Mouse (Mus musculus): ENCODE data around the gene Gm525. TPM values are rescaled to one million over a fixed set of nuclear protein-coding genes. Genes with fewer than 3 reads are reported as not detected.
"Not testable (repeated sequence)": the region's sequence is repeated elsewhere in the genome, so short reads cannot be mapped to it uniquely, and the experiment has no call there.

The Gm525 gene
- polyA plus RNA-seq, 1 experiment from 2014 or later, result 1.2 TPM

GRCm38 (mm10) chr11:89035552-89035951 lies 38.1 kb upstream of the Gm525 start:
- no peak overlapping the region for H3K27ac ChIP-seq (replicated peaks; ENCODE audit: low read depth, low read length)
- WGBS, result 82% methylated on average over 3 of the region's 3 CpGs
- DNase-seq (ENCODE audit: low spot score) (no peak), ATAC-seq (ENCODE audit: low read depth) (no peak)
- H3K4me2 ChIP-seq (ENCODE audit: low read depth, low read length), result no peak overlapping the region
- H3K4me1 ChIP-seq (ENCODE audit: control insufficient read depth, insufficient read depth, low read length), result no peaks in the 10 kb centered on the region
- H3K27me3 ChIP-seq (replicated peaks; ENCODE audit: control insufficient read depth, insufficient read depth, low read length), result no peaks in the 10 kb centered on the region
- H3K9me3 ChIP-seq (ENCODE audit: control insufficient read depth, low read length), result no peaks in the 10 kb centered on the region
- no peak overlapping the region for H3K9ac ChIP-seq (ENCODE audit: low read depth, low read length)
- no peak overlapping the region for H3K4me3 ChIP-seq (ENCODE audit: low read depth, low read length)
- peaks cover 22% of the 10 kb centered on the region for H3K36me3 ChIP-seq (ENCODE audit: control insufficient read depth, insufficient read depth, low read length)

- no peaks in the 10 kb centered on the region for H3K4me1 ChIP-seq (ENCODE audit: control insufficient read depth, insufficient read depth, low read length)
- no peak overlapping the region for H3K9ac ChIP-seq (ENCODE audit: low read depth, low read length)
- H3K9me3 ChIP-seq (ENCODE audit: control insufficient read depth, low read length), result no peaks in the 10 kb centered on the region
- ATAC-seq (ENCODE audit: low read depth) (no peak), DNase-seq (ENCODE audit: low spot score) (no peak)
- H3K36me3 ChIP-seq (ENCODE audit: control insufficient read depth, insufficient read depth, low read length), result peaks cover 51% of the 10 kb centered on the region
- no peak overlapping the region for H3K4me2 ChIP-seq (ENCODE audit: low read depth, low read length)
- no peaks in the 10 kb centered on the region for H3K27me3 ChIP-seq (replicated peaks; ENCODE audit: control insufficient read depth, insufficient read depth, low read length)
- H3K27ac ChIP-seq (replicated peaks; ENCODE audit: low read depth, low read length), result no peak overlapping the region
- H3K4me3 ChIP-seq (ENCODE audit: low read depth, low read length), result no peak overlapping the region
- 87% methylated on average over 6 of the region's 6 CpGs for WGBS
Measured at GRCm38 (mm10) chr11:89038496-89038895, 35.1 kb upstream of the Gm525 start.

- Histone ChIP-seq H3K4me2 (ENCODE audit: low read depth, low read length) (no peak overlapping the region), H3K4me3 (ENCODE audit: low read depth, low read length) (no peak overlapping the region), H3K9me3 (ENCODE audit: control insufficient read depth, low read length) (no peaks in the 10 kb centered on the region), H3K36me3 (ENCODE audit: control insufficient read depth, insufficient read depth, low read length) (peaks cover 58% of the 10 kb centered on the region), H3K4me1 (ENCODE audit: control insufficient read depth, insufficient read depth, low read length) (no peaks in the 10 kb centered on the region), H3K27me3 (replicated peaks; ENCODE audit: control insufficient read depth, insufficient read depth, low read length) (no peaks in the 10 kb centered on the region), H3K9ac (ENCODE audit: low read depth, low read length) (no peak overlapping the region), H3K27ac (replicated peaks; ENCODE audit: low read depth, low read length) (no peak overlapping the region)
- ATAC-seq (ENCODE audit: low read depth) (no peak), DNase-seq (ENCODE audit: low spot score) (peak; percentile 33)
- 36% methylated on average over 3 of the region's 3 CpGs for WGBS
Measured at GRCm38 (mm10) chr11:89039325-89039724, 34.3 kb upstream of the Gm525 start.

- not testable (repeated sequence) for H3K9ac ChIP-seq (ENCODE audit: low read depth, low read length); H3K4me2 ChIP-seq (ENCODE audit: low read depth, low read length); H3K9me3 ChIP-seq (ENCODE audit: control insufficient read depth, low read length); H3K27ac ChIP-seq (replicated peaks; ENCODE audit: low read depth, low read length); H3K4me1 ChIP-seq (ENCODE audit: control insufficient read depth, insufficient read depth, low read length); H3K4me3 ChIP-seq (ENCODE audit: low read depth, low read length); DNase-seq (ENCODE audit: low spot score); ATAC-seq (ENCODE audit: low read depth); H3K27me3 ChIP-seq (replicated peaks; ENCODE audit: control insufficient read depth, insufficient read depth, low read length)
- 85% methylated on average over 6 of the region's 7 CpGs for WGBS
- H3K36me3 ChIP-seq (ENCODE audit: control insufficient read depth, insufficient read depth, low read length), result peaks cover 75% of the 10 kb centered on the region
Measured at GRCm38 (mm10) chr11:89041073-89041472, 32.6 kb upstream of the Gm525 start.

- Histone ChIP-seq H3K27ac (replicated peaks; ENCODE audit: low read depth, low read length) (no peak overlapping the region), H3K4me1 (ENCODE audit: control insufficient read depth, insufficient read depth, low read length) (no peaks in the 10 kb centered on the region), H3K27me3 (replicated peaks; ENCODE audit: control insufficient read depth, insufficient read depth, low read length) (no peaks in the 10 kb centered on the region), H3K4me3 (ENCODE audit: low read depth, low read length) (no peak overlapping the region), H3K36me3 (ENCODE audit: control insufficient read depth, insufficient read depth, low read length) (peaks cover 92% of the 10 kb centered on the region), H3K4me2 (ENCODE audit: low read depth, low read length) (no peak overlapping the region), H3K9me3 (ENCODE audit: control insufficient read depth, low read length) (0 out of 2 replicates have a peak, but pooled peaks cover 5% of the 10 kb centered on the region), H3K9ac (ENCODE audit: low read depth, low read length) (no peak overlapping the region)
- 86% methylated on average over 7 of the region's 7 CpGs for WGBS
- DNase-seq (ENCODE audit: low spot score), result no peak
- ATAC-seq (ENCODE audit: low read depth), result no peak
Measured at GRCm38 (mm10) chr11:89043046-89043445, 30.6 kb upstream of the Gm525 start.

- 97% methylated on average over 3 of the region's 3 CpGs for WGBS
- not testable (repeated sequence) for H3K27ac ChIP-seq (replicated peaks; ENCODE audit: low read depth, low read length); H3K9me3 ChIP-seq (ENCODE audit: control insufficient read depth, low read length); H3K4me2 ChIP-seq (ENCODE audit: low read depth, low read length); DNase-seq (ENCODE audit: low spot score); H3K9ac ChIP-seq (ENCODE audit: low read depth, low read length); ATAC-seq (ENCODE audit: low read depth); H3K27me3 ChIP-seq (replicated peaks; ENCODE audit: control insufficient read depth, insufficient read depth, low read length); H3K4me1 ChIP-seq (ENCODE audit: control insufficient read depth, insufficient read depth, low read length); H3K4me3 ChIP-seq (ENCODE audit: low read depth, low read length)
- H3K36me3 ChIP-seq (ENCODE audit: control insufficient read depth, insufficient read depth, low read length), result peaks cover 85% of the 10 kb centered on the region
Measured at GRCm38 (mm10) chr11:89045501-89045900, 28.1 kb upstream of the Gm525 start.

- no peak overlapping the region for H3K9ac ChIP-seq (ENCODE audit: low read depth, low read length)
- ATAC-seq (ENCODE audit: low read depth) (no peak), DNase-seq (ENCODE audit: low spot score) (no peak)
- 90% methylated on average over 3 of the region's 3 CpGs for WGBS
- H3K27ac ChIP-seq (replicated peaks; ENCODE audit: low read depth, low read length), result no peak overlapping the region
- H3K27me3 ChIP-seq (replicated peaks; ENCODE audit: control insufficient read depth, insufficient read depth, low read length), result no peaks in the 10 kb centered on the region
- H3K36me3 ChIP-seq (ENCODE audit: control insufficient read depth, insufficient read depth, low read length), result peaks cover 84% of the 10 kb centered on the region
- no peak overlapping the region for H3K4me3 ChIP-seq (ENCODE audit: low read depth, low read length)
- H3K4me2 ChIP-seq (ENCODE audit: low read depth, low read length), result no peak overlapping the region
- no peaks in the 10 kb centered on the region for H3K4me1 ChIP-seq (ENCODE audit: control insufficient read depth, insufficient read depth, low read length)
- 0 out of 2 replicates have a peak, but pooled peaks cover 5% of the 10 kb centered on the region for H3K9me3 ChIP-seq (ENCODE audit: control insufficient read depth, low read length)
Measured at GRCm38 (mm10) chr11:89046021-89046420, 27.6 kb upstream of the Gm525 start.

- WGBS, result 92% methylated on average over 6 of the region's 6 CpGs
Measured at GRCm38 (mm10) chr11:89051767-89052166, 21.9 kb upstream of the Gm525 start.

GRCm38 (mm10) chr11:89055931-89056690 lies 17.5 kb upstream of the Gm525 start:
- WGBS, result 83% methylated on average over 13 of the region's 13 CpGs
- ATAC-seq (ENCODE audit: low read depth) (no peak), DNase-seq (ENCODE audit: low spot score) (no peak)
- Histone ChIP-seq H3K4me2 (ENCODE audit: low read depth, low read length) (no peak overlapping the region), H3K9ac (ENCODE audit: low read depth, low read length) (no peak overlapping the region), H3K9me3 (ENCODE audit: control insufficient read depth, low read length) (no peaks in the 10 kb centered on the region), H3K4me3 (ENCODE audit: low read depth, low read length) (no peak overlapping the region), H3K27me3 (replicated peaks; ENCODE audit: control insufficient read depth, insufficient read depth, low read length) (no peaks in the 10 kb centered on the region), H3K36me3 (ENCODE audit: control insufficient read depth, insufficient read depth, low read length) (peaks cover 22% of the 10 kb centered on the region), H3K27ac (replicated peaks; ENCODE audit: low read depth, low read length) (no peak overlapping the region), H3K4me1 (ENCODE audit: control insufficient read depth, insufficient read depth, low read length) (peaks cover 13% of the 10 kb centered on the region)

More at GRCm38 (mm10) chr11:89051767-89052166, 21.9 kb upstream of the Gm525 start:
- no peaks in the 10 kb centered on the region for H3K27me3 ChIP-seq (replicated peaks; ENCODE audit: control insufficient read depth, insufficient read depth, low read length)
- no peak overlapping the region for H3K27ac ChIP-seq (replicated peaks; ENCODE audit: low read depth, low read length)
- H3K4me3 ChIP-seq (ENCODE audit: low read depth, low read length), result no peak overlapping the region
- H3K9ac ChIP-seq (ENCODE audit: low read depth, low read length), result no peak overlapping the region
- no peaks in the 10 kb centered on the region for H3K4me1 ChIP-seq (ENCODE audit: control insufficient read depth, insufficient read depth, low read length)
- DNase-seq (ENCODE audit: low spot score), result no peak
- no peak overlapping the region for H3K4me2 ChIP-seq (ENCODE audit: low read depth, low read length)
- peaks cover 52% of the 10 kb centered on the region for H3K36me3 ChIP-seq (ENCODE audit: control insufficient read depth, insufficient read depth, low read length)
- no peaks in the 10 kb centered on the region for H3K9me3 ChIP-seq (ENCODE audit: control insufficient read depth, low read length)
- no peak for ATAC-seq (ENCODE audit: low read depth)
